Mouse (Mus musculus) kidney, adult 2 months (tissue): ENCODE results near the gene Spred1. TPM values are rescaled to one million over a fixed set of nuclear protein-coding genes. Genes with fewer than 3 reads are reported as not detected.

Source experiments
- DNase-seq: peaks from one replicate; pipeline ENCODE4 v3.0.0; 2021
- H3K27ac ChIP-seq: fragments of 200-500 bp; 2 replicates; pipeline ENCODE4 v1.5.1; 2012; ENCODE audit warnings: low read depth, low read length, control low read depth, inconsistent platforms; ENCODE audit not compliant: insufficient read depth
- H3K27me3 ChIP-seq: fragments of 200-500 bp; replicated peaks from 2 replicates; pipeline ENCODE4 v1.6.1; 2012; ENCODE audit warnings: mild to moderate bottlenecking, moderate library complexity, low read length, inconsistent platforms; ENCODE audit not compliant: control insufficient read depth, insufficient read depth
- H3K36me3 ChIP-seq: fragments of 200-500 bp; 2 replicates; pipeline ENCODE4 v1.6.1; 2012; ENCODE audit warnings: mild to moderate bottlenecking, moderate library complexity, low read length, inconsistent platforms; ENCODE audit not compliant: control insufficient read depth, insufficient read depth
- H3K4me1 ChIP-seq: fragments of 200-500 bp; 2 replicates; pipeline ENCODE4 v1.6.1; 2011; ENCODE audit warnings: low read length; ENCODE audit not compliant: control insufficient read depth, insufficient read depth
- H3K4me3 ChIP-seq: fragments of 200-500 bp; 2 replicates; pipeline ENCODE4 v1.5.1; 2011; ENCODE audit warnings: mild to moderate bottlenecking, low read depth, low read length, control low read depth; ENCODE audit not compliant: insufficient read depth
- CTCF ChIP-seq: fragments of 200-500 bp; conservative IDR thresholded peaks from 2 replicates; pipeline ENCODE4 v1.5.1; 2011; ENCODE audit warnings: low read depth, mild to moderate bottlenecking, control low read depth, low read length, moderate library complexity, mixed read lengths; ENCODE audit not compliant: insufficient read depth, insufficient read length
- POLR2A ChIP-seq: fragments of 200-500 bp; IDR thresholded peaks from one replicate; pipeline ENCODE4 v1.6.1; 2011; ENCODE audit warnings: low read depth, low read length, control low read depth
- WGBS: fragments of 180-500 bp; shearing (Covaris S2); methylation state at CpG from one replicate; pipeline ENCODE4 v1.1.7; 2018; 5-methylcytosine and 5-hydroxymethylcytosine counted together
- polyA plus RNA-seq: library from polyadenylated mRNA; depleted of rRNA; stranded (reverse); fragments of >200 nt; gene quantifications from 2 replicates; pipeline ENCODE4 v1.2.3, GENCODE M21; 2012; rRNA removed

The Spred1 gene
- 3.8 and 5.2 TPM in 2 replicates for polyA plus RNA-seq

DNA sequence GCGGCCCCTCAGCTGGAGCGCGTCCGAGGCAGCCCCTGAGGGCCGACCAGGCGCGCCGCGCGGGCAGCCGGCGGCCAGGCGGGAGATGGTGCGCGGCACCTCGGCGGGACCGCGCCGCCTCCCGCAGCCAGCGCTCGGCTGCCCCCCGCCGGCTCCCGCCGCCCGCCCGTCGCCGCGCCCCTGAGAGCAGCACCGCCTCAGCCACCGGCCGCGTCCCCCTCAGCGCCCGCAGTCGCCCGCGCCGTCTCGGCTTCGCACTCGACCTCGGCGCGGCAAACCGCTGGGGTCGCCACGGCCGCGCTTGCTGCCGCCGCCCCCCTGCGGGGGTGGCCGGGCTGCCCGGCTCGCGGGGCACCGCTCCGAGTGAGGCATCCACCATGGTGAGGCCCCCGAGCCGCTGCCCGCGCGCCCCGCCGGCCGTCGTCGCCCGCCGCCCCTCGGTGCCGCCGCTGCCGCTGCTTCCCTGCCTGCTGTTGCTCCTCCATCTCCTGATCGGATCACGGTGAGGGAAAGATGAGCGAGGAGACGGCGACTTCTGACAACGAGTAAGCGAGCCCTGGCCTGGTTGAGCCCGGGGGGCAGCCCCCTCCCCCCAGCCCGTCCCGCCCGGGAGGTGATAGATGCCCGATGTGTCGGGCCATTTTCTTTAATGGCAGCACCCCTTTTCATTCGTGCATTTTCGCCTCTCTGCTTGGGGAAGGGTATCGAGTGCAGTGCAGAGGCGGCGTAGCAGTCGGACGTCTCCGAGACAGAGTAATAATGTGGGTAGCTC is at the start of gene Spred1:
Gene Spred1, plus strand, starts transcription at position 163 of the 772 bp plus-strand sequence.
- 1% methylated on average over 94 of the region's 99 CpGs for WGBS
- TF ChIP-seq POLR2A (no peak), CTCF (no peak)
- H3K27ac ChIP-seq, result peak within 1 kb of the TSS; percentile 97
- peaks cover 3% of the 10 kb centered on the region; the same call in 1 of the 2 replicates for H3K4me1 ChIP-seq
- H3K27me3 ChIP-seq, result no peaks in the 10 kb centered on the region
- H3K4me3 ChIP-seq, result peak within 1 kb of the TSS; percentile 58
- no peaks in the 10 kb centered on the region for H3K36me3 ChIP-seq
- peak; percentile 36 for DNase-seq

DNA sequence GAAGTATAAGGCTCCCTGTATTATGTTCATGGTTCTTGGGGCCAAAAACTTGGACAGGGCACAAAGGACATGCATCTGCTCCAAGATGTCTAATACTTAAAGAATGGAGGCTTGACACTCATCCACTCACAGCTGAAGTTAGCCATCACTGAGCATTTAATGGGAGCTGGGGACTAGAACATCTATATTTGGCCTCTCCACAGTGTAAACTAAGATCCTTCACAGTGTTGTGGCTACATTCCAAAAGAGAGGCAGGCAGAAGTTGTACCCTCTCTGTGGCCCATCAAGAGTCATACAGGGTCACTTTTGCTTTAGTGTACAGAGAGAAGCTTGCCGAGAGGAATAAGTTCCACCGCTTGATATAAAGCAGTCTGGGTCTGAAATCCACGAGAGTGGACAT is 49.6 kb upstream of the Spred1 start:
- Histone ChIP-seq H3K27ac (no peak overlapping the region), H3K4me3 (no peak overlapping the region), H3K27me3 (no peaks in the 10 kb centered on the region), H3K4me1 (no peaks in the 10 kb centered on the region), H3K36me3 (no peaks in the 10 kb centered on the region)
- no peak for DNase-seq
- no peak for TF ChIP-seq POLR2A
- WGBS, result 90% methylated on average over 3 of the region's 3 CpGs

DNA sequence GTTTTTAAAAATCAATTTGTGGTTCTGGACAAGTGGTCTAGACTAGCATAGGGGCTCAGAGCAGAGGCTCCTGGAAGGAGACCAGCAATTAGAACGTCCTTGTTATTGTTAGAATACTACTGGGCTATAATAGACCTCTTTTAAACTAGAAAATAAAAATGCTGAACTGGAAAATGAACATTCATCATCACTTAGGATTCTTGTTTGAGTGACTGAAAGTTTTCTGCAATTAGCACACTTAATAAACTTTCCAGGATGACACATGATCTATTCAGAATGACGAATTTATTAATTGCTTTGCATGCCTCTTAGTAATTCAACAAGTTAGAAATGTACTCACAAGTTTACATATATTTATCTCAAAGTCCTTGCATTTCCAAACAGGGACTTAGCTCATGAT is 42.5 kb upstream of the Spred1 start:
- H3K4me1 ChIP-seq, result no peaks in the 10 kb centered on the region
- TF ChIP-seq CTCF (no peak), POLR2A (no peak)
- H3K4me3 ChIP-seq, result no peak overlapping the region
- H3K36me3 ChIP-seq, result no peaks in the 10 kb centered on the region
- no peaks in the 10 kb centered on the region for H3K27me3 ChIP-seq
- DNase-seq, result no peak
- no peak overlapping the region for H3K27ac ChIP-seq
- WGBS, result 61% methylated on average over 2 of the region's 2 CpGs

DNA sequence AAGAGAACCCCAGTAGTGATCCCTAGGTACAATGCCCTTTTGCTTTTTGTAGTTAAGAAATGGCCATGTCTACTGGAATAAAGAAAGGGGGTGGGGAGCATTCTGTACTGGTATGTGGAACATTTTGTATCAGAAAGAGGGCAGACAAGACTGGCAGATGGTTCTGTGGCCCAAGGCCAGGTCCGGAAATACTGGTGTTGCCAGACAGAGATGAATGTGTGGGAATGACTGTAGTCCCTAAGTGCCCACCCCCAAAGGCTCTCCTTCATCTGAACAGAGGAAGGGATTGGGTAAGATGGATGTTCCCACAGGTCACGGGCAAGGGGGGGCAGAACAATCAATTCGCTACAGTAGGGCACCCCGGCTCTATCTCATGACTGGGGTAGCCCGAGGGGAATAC is 41.6 kb upstream of the Spred1 start:
- TF ChIP-seq CTCF (no peak), POLR2A (no peak)
- Histone ChIP-seq H3K4me1 (no peaks in the 10 kb centered on the region), H3K4me3 (no peak overlapping the region)

DNA sequence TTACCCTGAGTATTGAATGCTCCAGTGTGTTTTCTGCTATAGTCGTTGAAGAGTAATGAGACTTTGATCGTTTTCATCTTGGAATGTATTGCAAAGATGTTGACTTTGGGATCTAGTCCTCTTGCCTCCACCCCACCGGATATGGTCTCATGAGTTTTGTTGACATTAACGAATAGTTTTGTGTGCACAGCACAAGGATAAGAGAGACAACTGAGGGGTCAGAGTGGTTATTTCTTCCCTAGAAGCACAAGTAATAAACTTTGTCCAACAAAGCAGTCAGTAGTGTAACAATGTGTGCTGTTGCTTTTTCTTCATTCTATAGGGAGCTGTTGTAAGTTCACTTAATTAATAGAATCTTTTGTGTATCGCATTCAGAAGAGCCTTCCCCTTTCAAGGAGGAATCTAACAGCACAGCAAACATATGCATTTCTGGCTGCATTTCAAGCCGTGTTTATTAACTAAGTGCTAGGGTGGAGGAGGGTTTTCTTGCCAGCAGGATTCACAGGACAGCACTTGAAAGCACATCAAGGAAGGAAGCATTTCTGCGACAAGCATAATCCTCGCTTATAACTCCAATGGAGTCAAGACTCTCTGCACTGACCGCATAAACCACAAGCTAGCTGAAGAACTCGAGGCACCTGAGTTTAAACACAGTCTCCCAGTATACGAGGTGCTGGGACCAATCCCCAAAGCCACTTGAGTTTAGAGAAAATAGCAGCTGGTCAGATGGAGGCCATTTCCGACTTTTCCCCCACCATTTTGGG is 35.0 kb upstream of the Spred1 start:
- WGBS, result 45% methylated on average over 12 of the region's 12 CpGs
- TF ChIP-seq POLR2A, result no peak
- TF ChIP-seq CTCF, result no peak
- no peak overlapping the region for H3K4me3 ChIP-seq
- H3K27me3 ChIP-seq, result no peaks in the 10 kb centered on the region; the same call in 1 of the 2 replicates
- DNase-seq, result no peak
- H3K4me1 ChIP-seq, result peaks cover 3% of the 10 kb centered on the region; the same call in 1 of the 2 replicates
- no peaks in the 10 kb centered on the region for H3K36me3 ChIP-seq
- H3K27ac ChIP-seq, result no peak overlapping the region

More for the DNA sequence above, 41.6 kb upstream of the Spred1 start:
- Histone ChIP-seq H3K36me3 (no peaks in the 10 kb centered on the region), H3K27me3 (no peaks in the 10 kb centered on the region), H3K27ac (no peak overlapping the region)
- DNase-seq, result peak; percentile 56
- whole genome bisulfite sequencing, result 79% methylated on average over 5 of the region's 5 CpGs

DNA sequence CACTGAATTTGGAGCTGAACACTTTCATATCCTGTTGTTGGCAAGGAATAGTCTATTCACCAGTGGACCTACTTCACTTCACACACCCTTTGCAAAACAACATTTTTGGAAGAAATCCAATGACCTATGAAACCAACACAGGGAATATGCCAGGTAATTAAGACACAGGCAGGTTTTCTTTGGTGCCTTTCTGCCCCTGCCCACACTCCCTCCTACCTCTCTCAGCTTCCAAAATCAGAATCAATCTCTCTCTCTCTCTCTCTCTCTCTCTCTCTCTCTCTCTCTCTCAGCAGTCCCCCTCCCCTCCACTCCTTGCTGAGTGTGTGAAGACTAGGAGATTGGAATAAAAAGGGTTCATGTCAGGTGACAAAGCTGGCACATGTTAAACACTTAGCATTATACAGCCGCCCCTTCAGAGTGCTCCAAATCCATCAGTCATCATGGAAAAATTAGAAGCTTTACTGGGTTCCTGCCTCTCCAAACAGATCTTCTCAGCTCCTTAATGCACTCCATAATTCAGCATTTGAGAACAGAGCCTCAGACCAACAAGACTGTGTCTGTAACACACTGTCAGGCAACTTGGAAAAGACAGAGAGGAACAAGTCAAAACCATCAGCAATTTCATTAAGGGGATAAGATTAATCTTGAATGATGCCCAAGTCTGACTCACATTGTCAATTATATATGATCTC is 34.3 kb upstream of the Spred1 start:
- TF ChIP-seq POLR2A, result no peak
- TF ChIP-seq CTCF, result no peak
- no peak overlapping the region for H3K4me3 ChIP-seq
- H3K27me3 ChIP-seq, result no peaks in the 10 kb centered on the region; the same call in 1 of the 2 replicates
- WGBS, result 78% methylated on average over 1 of the region's 1 CpGs
- H3K4me1 ChIP-seq, result peaks cover 3% of the 10 kb centered on the region; the same call in 1 of the 2 replicates
- peak; percentile 25 for DNase-seq
- H3K27ac ChIP-seq, result no peak overlapping the region
- H3K36me3 ChIP-seq, result no peaks in the 10 kb centered on the region
